ENCODE assay signal across 9 mouse cellular contexts in the genomic region with DNA sequence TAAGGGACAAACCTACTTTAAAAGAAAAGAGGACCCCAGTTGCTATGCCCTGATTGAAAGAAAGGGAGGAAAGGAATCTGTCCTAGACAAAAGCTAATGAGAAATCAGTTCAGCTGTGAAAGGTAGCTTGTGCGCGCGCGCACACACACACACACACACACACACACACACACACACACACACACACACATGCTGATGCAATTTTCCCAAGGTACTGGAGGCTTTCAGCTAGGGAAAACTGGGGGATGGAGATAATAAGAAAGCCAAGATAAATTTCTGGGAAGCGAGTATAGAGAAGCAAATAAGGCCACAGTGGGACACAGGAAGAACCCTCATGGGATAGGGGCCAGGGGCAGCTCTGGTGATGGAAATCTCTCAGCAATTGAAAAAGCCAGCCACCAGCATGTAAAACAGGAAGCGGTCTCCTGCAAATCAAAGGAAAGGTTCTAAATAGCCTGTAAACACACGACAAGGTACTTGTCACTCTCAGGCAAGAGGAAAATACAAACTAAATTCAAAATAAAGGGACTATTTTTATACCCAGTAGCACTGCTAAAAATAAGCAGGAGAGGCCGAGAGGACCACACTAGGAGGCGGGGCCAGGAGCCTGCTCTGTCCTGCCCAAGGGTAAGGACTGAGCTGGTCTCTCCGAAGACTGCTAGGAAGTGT. TPM values are rescaled to one million over a fixed set of nuclear protein-coding genes. Genes with fewer than 3 reads are reported as not detected.
A peak's percentile ranks its signal among the peaks of the same experiment; 100 is the strongest.
DNase-seq lines count a peak whose midpoint lies in the region; ATAC-seq lines count a peak whose summit lies in the region.
"Had no signal": no experiment of that assay in that cellular context is flagged by ENCODE, and none has a peak within 500 bp of the region (broad histone marks: within the 10 kb centered on the region; RNA-seq: fewer than 3 reads in every experiment).

No protein-coding gene starts in this region.

- no peak overlapping the region for H3K4me2 ChIP-seq in lung, embryonic 16.5 days (ENCODE audit: low read depth, low read length)
- H3K4me2 ChIP-seq in limb, embryonic 12.5 days = no peak overlapping the region
- H3K4me2 ChIP-seq: lung, embryonic 15.5 days had no signal

- H3K36me3 ChIP-seq in lung, embryonic 16.5 days (ENCODE audit: control insufficient read depth, insufficient read depth, low read length) = no peaks in the 10 kb centered on the region
- H3K36me3 ChIP-seq in limb, embryonic 12.5 days = no peaks in the 10 kb centered on the region
- H3K36me3 ChIP-seq: lung, embryonic 15.5 days had no signal

- H3K27ac ChIP-seq in lung, embryonic 16.5 days (ENCODE audit: low read length) = no peak overlapping the region
- H3K27ac ChIP-seq in limb, embryonic 12.5 days = 0 out of 2 replicates have a peak overlapping the region, but pooled peaks have one; percentile 23
- H3K27ac ChIP-seq: lung, embryonic 15.5 days had no signal

- no peak overlapping the region for H3K4me3 ChIP-seq in lung, embryonic 16.5 days (ENCODE audit: low read length)
- H3K4me3 ChIP-seq in limb, embryonic 12.5 days (replicated peaks) = no peak overlapping the region
- H3K4me3 ChIP-seq: lung, embryonic 15.5 days had no signal

- no peak for DNase-seq in lung, postnatal 4 days
- DNase-seq in heart, postnatal 10 days = peak; percentile 56 to 70
- DNase-seq in spleen, adult 12 weeks (ENCODE audit: low spot score) = no peak
- DNase-seq in ovary, postnatal 14 days (ENCODE audit: low spot score) = no peak
- DNase-seq: layer of hippocampus, adult 9-11 months had no signal

- intact Hi-C loops in heart, postnatal 10 days (cut with DNase I) = loop anchor here (2.0 kb wide), 1 partner anchor 51 kb away; no protein-coding TSS in a partner anchor

- H3K9me3 ChIP-seq in lung, embryonic 16.5 days (ENCODE audit: control insufficient read depth, low read length) = no peaks in the 10 kb centered on the region
- no peaks in the 10 kb centered on the region for H3K9me3 ChIP-seq in limb, embryonic 12.5 days
- H3K9me3 ChIP-seq: lung, embryonic 15.5 days had no signal

- peaks cover 2% of the 10 kb centered on the region for H3K4me1 ChIP-seq in lung, embryonic 16.5 days (replicated peaks; ENCODE audit: control insufficient read depth, insufficient read depth, low read length)
- H3K4me1 ChIP-seq in limb, embryonic 12.5 days (replicated peaks) = peaks cover 42% of the 10 kb centered on the region
- H3K4me1 ChIP-seq: lung, embryonic 15.5 days had no signal

- ATAC-seq in lung, embryonic 16.5 days (ENCODE audit: low read depth) = peak; percentile 70
- peak; percentile 42 for ATAC-seq in granulocyte monocyte progenitor cell, adult 5-6 weeks (replicated peaks; ENCODE audit: poor library complexity, severe bottlenecking)
- no peak for ATAC-seq in limb, embryonic 12.5 days (ENCODE audit: insufficient number of reproducible peaks, insufficient read depth, low FRiP score, low TSS enrichment, low read depth)

- no peaks in the 10 kb centered on the region for H3K27me3 ChIP-seq in lung, embryonic 16.5 days (ENCODE audit: control insufficient read depth, insufficient read depth, low read depth, low read length)
- no peaks in the 10 kb centered on the region for H3K27me3 ChIP-seq in limb, embryonic 12.5 days
- H3K27me3 ChIP-seq: lung, embryonic 15.5 days had no signal

- H3K9ac ChIP-seq in lung, embryonic 16.5 days (ENCODE audit: low read length) = no peak overlapping the region
- no peak overlapping the region for H3K9ac ChIP-seq in limb, embryonic 12.5 days (replicated peaks)
- H3K9ac ChIP-seq: lung, embryonic 15.5 days had no signal

- WGBS in lung, embryonic 16.5 days = 54% methylated on average over 9 of the region's 10 CpGs
- WGBS in limb, embryonic 12.5 days = 59% methylated on average over 10 of the region's 10 CpGs

RNA-seq across cellular contexts. Expression of a gene that starts 31.1 kb away (rescaled TPM):
- 13.5 and 16.9 TPM in 2 replicates for polyA plus RNA-seq in lung, embryonic 16.5 days (2015; fragmentation: Nextera tagmentation; extraction: Ambion mirVana)
- total RNA-seq in granulocyte monocyte progenitor cell, adult 5-6 weeks (2014; fragmentation: Nextera tagmentation) = 15.2 and 16.6 TPM in 2 replicates
- 13.0 and 17.9 TPM in 2 replicates for total RNA-seq in granulocyte monocyte progenitor cell, adult 5-6 weeks (2017)
- total RNA-seq in heart, postnatal 10 days (2021) = 10 to 100 TPM; 19.4 to 20.3 TPM
- 27.1 and 29.6 TPM in 2 replicates for polyA plus RNA-seq in limb, embryonic 12.5 days (2016; fragmentation: Nextera tagmentation; extraction: Ambion mirVana)

RNA-seq across cellular contexts. Expression of a gene that starts 33.3 kb away (rescaled TPM):
- polyA plus RNA-seq in lung, embryonic 16.5 days (2015; fragmentation: Nextera tagmentation; extraction: Ambion mirVana) = 27.1 and 29.8 TPM in 2 replicates
- total RNA-seq in granulocyte monocyte progenitor cell, adult 5-6 weeks (2014; fragmentation: Nextera tagmentation) = 0.32 TPM in 1 of 2 replicates, not detected in the other
- total RNA-seq in granulocyte monocyte progenitor cell, adult 5-6 weeks (2017) = 1.7 and 4.9 TPM in 2 replicates
- total RNA-seq in heart, postnatal 10 days (2021) = 10 to 100 TPM; 29.4 to 32.9 TPM
- polyA plus RNA-seq in limb, embryonic 12.5 days (2016; fragmentation: Nextera tagmentation; extraction: Ambion mirVana) = 63.0 and 68.2 TPM in 2 replicates

Comparison
In these comparisons a context has a peak if more than half of its experiments do, and no peak if none do; other contexts are left out.
1. DNase-seq: peak in heart, postnatal 10 days (2 of 2); none in lung, postnatal 4 days (0 of 2), spleen, adult 12 weeks (single experiment) and ovary, postnatal 14 days (single experiment).
2. RNA of a gene that starts 33.3 kb away (total RNA-seq): 29.4 to 32.9 TPM in heart, postnatal 10 days; 0.32 to 4.9 TPM in granulocyte monocyte progenitor cell, adult 5-6 weeks; every median in the first group is over 4 times any median in the second.